ENCODE assay signal across 14 mouse cellular contexts in the genomic region with DNA sequence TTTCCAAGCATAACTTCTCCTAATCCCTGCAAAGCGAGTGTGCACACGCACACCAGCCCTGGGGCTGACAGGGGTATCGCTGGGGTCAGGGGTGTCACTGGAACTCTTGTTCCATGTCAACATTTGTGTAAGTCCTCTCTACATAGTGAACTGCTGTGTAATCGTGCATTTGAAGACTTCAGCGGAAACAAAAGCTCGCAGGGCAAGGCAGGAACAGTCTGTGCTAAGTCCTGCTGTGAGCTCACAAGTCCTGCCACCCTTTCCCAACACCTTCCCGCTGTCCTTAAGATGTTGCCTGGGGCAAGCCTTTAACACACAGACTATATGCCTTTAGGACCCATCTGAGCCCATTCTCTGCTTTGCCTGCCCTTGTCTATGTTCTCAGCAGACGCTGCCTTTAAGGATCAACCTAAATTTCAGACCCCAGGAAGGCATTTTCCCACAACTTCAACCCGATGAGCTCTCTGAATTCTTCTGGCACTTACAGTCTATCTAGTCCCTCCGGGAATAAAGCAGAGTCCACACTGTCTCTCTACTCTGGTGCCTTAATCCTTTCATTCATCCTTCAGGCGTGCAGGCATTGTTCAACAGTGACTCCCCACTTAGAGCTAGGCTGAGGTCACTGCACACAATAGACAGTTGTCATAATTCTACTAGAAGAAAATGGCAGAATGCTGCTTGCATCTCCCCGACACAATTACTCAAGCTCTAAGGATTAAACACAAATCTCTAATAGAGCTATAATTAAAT.
A peak's percentile ranks its signal among the peaks of the same experiment; 100 is the strongest.
DNase-seq lines count a peak whose midpoint lies in the region; ATAC-seq and TF ChIP-seq lines count a peak whose summit lies in the region.
"Had no signal": no experiment of that assay in that cellular context is flagged by ENCODE, and none has a peak within 500 bp of the region (broad histone marks: within the 10 kb centered on the region; RNA-seq: fewer than 3 reads in every experiment).

No protein-coding gene starts in this region.

- no peak overlapping the region for H3K9ac ChIP-seq in forebrain, embryonic 15.5 days (replicated peaks)
- no peak overlapping the region for H3K9ac ChIP-seq in midbrain, embryonic 11.5 days (ENCODE audit: low read length)
- H3K9ac ChIP-seq: heart, embryonic 15.5 days; lung, embryonic 15.5 days had no signal

- H3K4me1 ChIP-seq in forebrain, embryonic 15.5 days, result peaks cover 50% of the 10 kb centered on the region
- peaks cover 44% of the 10 kb centered on the region for H3K4me1 ChIP-seq in midbrain, embryonic 11.5 days (ENCODE audit: control insufficient read depth, insufficient read depth, low read length)
- peaks cover 11% of the 10 kb centered on the region for H3K4me1 ChIP-seq in thymus, adult 2 months (replicated peaks; ENCODE audit: control insufficient read depth, insufficient read depth, low read length)

- H3K4me2 ChIP-seq in forebrain, embryonic 15.5 days (replicated peaks), result no peak overlapping the region
- no peak overlapping the region for H3K4me2 ChIP-seq in midbrain, embryonic 11.5 days
- H3K4me2 ChIP-seq: heart, embryonic 15.5 days; lung, embryonic 15.5 days had no signal

- no peak overlapping the region for H3K4me3 ChIP-seq in forebrain, embryonic 15.5 days
- no peak overlapping the region for H3K4me3 ChIP-seq in midbrain, embryonic 11.5 days (ENCODE audit: low read depth, low read length)
- H3K4me3 ChIP-seq in thymus, adult 2 months (ENCODE audit: control insufficient read depth, insufficient read depth, low read length), result no peak overlapping the region
- H3K4me3 ChIP-seq: heart, embryonic 15.5 days; lung, embryonic 15.5 days had no signal

- H3K27me3 ChIP-seq in forebrain, embryonic 15.5 days, result no peaks in the 10 kb centered on the region
- no peaks in the 10 kb centered on the region for H3K27me3 ChIP-seq in midbrain, embryonic 11.5 days (ENCODE audit: control insufficient read depth, insufficient read depth, low read length)
- no peaks in the 10 kb centered on the region for H3K27me3 ChIP-seq in thymus, adult 2 months (ENCODE audit: control insufficient read depth, insufficient read depth, low read length)
- H3K27me3 ChIP-seq: heart, embryonic 15.5 days; lung, embryonic 15.5 days had no signal

- peak; percentile 43 for DNase-seq in embryo, embryonic 10 days (ENCODE audit: low spot score)
- DNase-seq in embryo, embryonic 11 days, result no peak
- DNase-seq in R1 (ENCODE audit: low read depth, low spot score), result peak; percentile 41
- peak; percentile 95 for DNase-seq in midbrain, embryonic 11.5 days (ENCODE audit: low spot score, missing footprints)
- no peak for DNase-seq in kidney, adult 11 months
- no peak for DNase-seq in thymus, postnatal 14 days
- DNase-seq in thymus, adult 2 months, result no peak
- DNase-seq: cerebellum, adult 18-20 months; gastrocnemius, postnatal 14 days; kidney, postnatal 14 days had no signal

- TF ChIP-seq POLR2A in thymus, adult 2 months (IDR thresholded peaks at IDR 0.05; ENCODE audit: control insufficient read depth, extremely low read depth, insufficient read depth, low read length, poor library complexity), result no peak

- WGBS in forebrain, embryonic 15.5 days, result 26% methylated on average over 12 of the region's 12 CpGs
- 7% methylated on average over 12 of the region's 12 CpGs for WGBS in midbrain, embryonic 11.5 days
- 93% methylated on average over 12 of the region's 12 CpGs for WGBS in thymus, adult 2 months

- peak overlapping the region; percentile 54 for H3K27ac ChIP-seq in forebrain, embryonic 15.5 days (replicated peaks)
- peak overlapping the region; percentile 50 for H3K27ac ChIP-seq in midbrain, embryonic 11.5 days (ENCODE audit: low read depth, low read length)
- no peak overlapping the region; the same call in 1 of the 2 replicates for H3K27ac ChIP-seq in thymus, adult 2 months (ENCODE audit: control insufficient read depth, insufficient read depth, low read length)
- H3K27ac ChIP-seq: heart, embryonic 15.5 days; lung, embryonic 15.5 days had no signal

- TF ChIP-seq CTCF in thymus, adult 2 months (IDR thresholded peaks at IDR 0.05; ENCODE audit: borderline replicate concordance, control insufficient read depth, extremely low read depth, insufficient read depth, low read length, poor library complexity), result no peak

- no peaks in the 10 kb centered on the region for H3K36me3 ChIP-seq in forebrain, embryonic 15.5 days
- no peaks in the 10 kb centered on the region for H3K36me3 ChIP-seq in midbrain, embryonic 11.5 days (ENCODE audit: control insufficient read depth, insufficient read depth, low read length)
- no peaks in the 10 kb centered on the region for H3K36me3 ChIP-seq in thymus, adult 2 months (ENCODE audit: control insufficient read depth, insufficient read depth, low read length)
- H3K36me3 ChIP-seq: heart, embryonic 15.5 days; lung, embryonic 15.5 days had no signal

- no peak for ATAC-seq in forebrain, embryonic 15.5 days (replicated peaks)
- peak; percentile 72 for ATAC-seq in midbrain, embryonic 11.5 days (ENCODE audit: low FRiP score)
- ATAC-seq: activated CD4-positive, CD25-positive, alpha-beta regulatory T cell, adult 4 months had no signal

- H3K9me3 ChIP-seq in forebrain, embryonic 15.5 days, result no peaks in the 10 kb centered on the region
- H3K9me3 ChIP-seq in midbrain, embryonic 11.5 days (ENCODE audit: control insufficient read depth, low read length), result no peaks in the 10 kb centered on the region
- H3K9me3 ChIP-seq: heart, embryonic 15.5 days; lung, embryonic 15.5 days had no signal

Comparison
In these comparisons a context has a peak if more than half of its experiments do, and no peak if none do; other contexts are left out.
1. DNase-seq: peak in embryo, embryonic 10 days (single experiment), R1 (single experiment) and midbrain, embryonic 11.5 days (single experiment); none in embryo, embryonic 11 days (single experiment), kidney, adult 11 months (single experiment), thymus, postnatal 14 days (single experiment) and thymus, adult 2 months (single experiment).